12 mouse cellular contexts compared by ENCODE assay signal in the genomic region with DNA sequence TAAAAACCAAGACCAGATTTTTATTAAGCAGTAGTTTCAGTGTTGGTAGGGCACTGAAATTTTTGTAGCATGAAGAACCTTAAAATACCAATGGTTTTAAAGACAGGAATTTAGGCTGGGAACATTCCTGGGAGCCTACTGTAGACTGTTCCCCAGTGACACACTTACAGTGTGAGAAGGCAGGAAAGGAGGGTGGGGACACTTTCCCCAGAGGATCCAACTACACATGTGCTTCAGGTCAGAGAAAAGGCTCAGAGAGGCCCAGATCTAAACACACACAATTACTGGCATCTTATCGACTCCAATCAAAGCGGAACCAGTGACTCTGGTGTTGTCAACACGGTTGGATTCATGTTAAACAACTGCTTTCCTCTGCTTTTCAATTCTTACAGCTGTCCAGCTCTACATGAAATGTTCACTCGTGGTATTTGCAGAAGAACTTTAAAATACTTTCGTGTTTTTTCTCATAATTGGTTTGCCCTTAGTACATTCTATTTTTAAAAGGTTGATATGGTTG. TPM values are rescaled to one million over a fixed set of nuclear protein-coding genes. Genes with fewer than 3 reads are reported as not detected.
DNase-seq lines count a peak whose midpoint lies in the region; ATAC-seq lines count a peak whose summit lies in the region.
"Had no signal": no experiment of that assay in that cellular context is flagged by ENCODE, and none has a peak within 500 bp of the region (broad histone marks: within the 10 kb centered on the region; RNA-seq: fewer than 3 reads in every experiment).

No protein-coding gene starts in this region.

- no peak overlapping the region for H3K4me2 ChIP-seq in heart, embryonic 13.5 days
- H3K4me2 ChIP-seq in midbrain, embryonic 13.5 days (replicated peaks): no peak overlapping the region
- no peak overlapping the region for H3K4me2 ChIP-seq in liver, embryonic 12.5 days
- H3K4me2 ChIP-seq: intestine, embryonic 15.5 days had no signal

- WGBS in heart, embryonic 13.5 days: 84% methylated on average over 5 of the region's 5 CpGs
- 59% methylated on average over 5 of the region's 5 CpGs for WGBS in hindbrain, embryonic 10.5 days
- WGBS in midbrain, embryonic 13.5 days: 28% methylated on average over 5 of the region's 5 CpGs
- 74% methylated on average over 5 of the region's 5 CpGs for WGBS in liver, embryonic 12.5 days (ENCODE audit: insufficient replicate concordance)

- H3K9ac ChIP-seq in heart, embryonic 13.5 days: no peak overlapping the region
- 0 out of 2 replicates have a peak overlapping the region, but pooled peaks have one; percentile 17 for H3K9ac ChIP-seq in midbrain, embryonic 13.5 days (replicated peaks)
- no peak overlapping the region for H3K9ac ChIP-seq in liver, embryonic 12.5 days
- H3K9ac ChIP-seq: intestine, embryonic 15.5 days had no signal

- no peak overlapping the region for H3K4me3 ChIP-seq in heart, embryonic 13.5 days
- no peak overlapping the region for H3K4me3 ChIP-seq in brown adipose tissue, adult 24 weeks (ENCODE audit: insufficient read depth, low read depth, low read length)
- H3K4me3 ChIP-seq in hindbrain, embryonic 10.5 days: peak overlapping the region; percentile 22
- no peak overlapping the region for H3K4me3 ChIP-seq in midbrain, embryonic 13.5 days (replicated peaks)
- H3K4me3 ChIP-seq in liver, embryonic 12.5 days: no peak overlapping the region
- H3K4me3 ChIP-seq: intestine, embryonic 15.5 days had no signal

- peak overlapping the region; percentile 44 for H3K27ac ChIP-seq in heart, embryonic 13.5 days (replicated peaks)
- H3K27ac ChIP-seq in brown adipose tissue, adult 24 weeks (replicated peaks; ENCODE audit: low read depth, low read length): peak overlapping the region; percentile 24; the same call in 1 of the 2 replicates
- H3K27ac ChIP-seq in hindbrain, embryonic 10.5 days: peak overlapping the region; percentile 88
- peak overlapping the region; percentile 93 for H3K27ac ChIP-seq in midbrain, embryonic 13.5 days
- H3K27ac ChIP-seq in liver, embryonic 12.5 days: no peak overlapping the region
- H3K27ac ChIP-seq: intestine, embryonic 15.5 days had no signal

- no peak for ATAC-seq in heart, embryonic 13.5 days (ENCODE audit: extremely low read depth, insufficient number of reproducible peaks, low FRiP score, low TSS enrichment)
- ATAC-seq in midbrain, embryonic 13.5 days: no peak
- ATAC-seq in liver, embryonic 12.5 days: no peak
- ATAC-seq: intestine, embryonic 15.5 days had no signal

- H3K4me1 ChIP-seq in heart, embryonic 13.5 days: peaks cover 29% of the 10 kb centered on the region
- peaks cover 25% of the 10 kb centered on the region for H3K4me1 ChIP-seq in brown adipose tissue, adult 24 weeks (ENCODE audit: control insufficient read depth, insufficient read depth, insufficient read length, low read length)
- H3K4me1 ChIP-seq in hindbrain, embryonic 10.5 days (replicated peaks): peaks cover 55% of the 10 kb centered on the region
- H3K4me1 ChIP-seq in midbrain, embryonic 13.5 days (replicated peaks): peaks cover 60% of the 10 kb centered on the region
- H3K4me1 ChIP-seq in liver, embryonic 12.5 days: peaks cover 8% of the 10 kb centered on the region; the same call in 1 of the 2 replicates
- H3K4me1 ChIP-seq: intestine, embryonic 15.5 days had no signal

- no peak for DNase-seq in heart, postnatal 10 days
- DNase-seq in hindbrain, embryonic 10.5 days (ENCODE audit: low spot score): no peak
- DNase-seq in right cerebral cortex, adult 2 months (ENCODE audit: low spot score in 2 of 2): no peak
- no peak for DNase-seq in ovary, adult 18-20 months (ENCODE audit: low spot score)
- DNase-seq: adrenal gland, postnatal 14 days; liver; spleen, adult 18-20 months had no signal

- H3K36me3 ChIP-seq in heart, embryonic 13.5 days: peaks cover 25% of the 10 kb centered on the region
- peaks cover 50% of the 10 kb centered on the region for H3K36me3 ChIP-seq in hindbrain, embryonic 10.5 days
- H3K36me3 ChIP-seq in midbrain, embryonic 13.5 days: peaks cover 4% of the 10 kb centered on the region
- H3K36me3 ChIP-seq in liver, embryonic 12.5 days: peaks cover 26% of the 10 kb centered on the region

- no peaks in the 10 kb centered on the region for H3K27me3 ChIP-seq in heart, embryonic 13.5 days (replicated peaks)
- no peaks in the 10 kb centered on the region for H3K27me3 ChIP-seq in hindbrain, embryonic 10.5 days (ENCODE audit: insufficient read depth, poor library complexity, severe bottlenecking)
- H3K27me3 ChIP-seq in midbrain, embryonic 13.5 days: no peaks in the 10 kb centered on the region
- H3K27me3 ChIP-seq in liver, embryonic 12.5 days (replicated peaks): no peaks in the 10 kb centered on the region
- H3K27me3 ChIP-seq: intestine, embryonic 15.5 days had no signal

- H3K9me3 ChIP-seq in heart, embryonic 13.5 days: no peaks in the 10 kb centered on the region
- H3K9me3 ChIP-seq in hindbrain, embryonic 10.5 days: peaks cover 5% of the 10 kb centered on the region; the same call in 1 of the 2 replicates
- H3K9me3 ChIP-seq in midbrain, embryonic 13.5 days: no peaks in the 10 kb centered on the region
- no peaks in the 10 kb centered on the region for H3K9me3 ChIP-seq in liver, embryonic 12.5 days (replicated peaks)
- H3K9me3 ChIP-seq: intestine, embryonic 15.5 days had no signal

- intact Hi-C loops in heart, postnatal 10 days (cut with DNase I): no loop called here

RNA-seq across cellular contexts. Expression of gene Cdc42se2, which starts 32.3 kb away (rescaled TPM):
- polyA plus RNA-seq in heart, embryonic 13.5 days (2015; fragmentation: Nextera tagmentation; extraction: Ambion mirVana): 56.0 and 57.8 TPM in 2 replicates
- total RNA-seq in heart, postnatal 10 days (2021): 10 to 100 TPM; 35.9 to 36.9 TPM
- 11.8 and 18.7 TPM in 2 replicates for polyA plus RNA-seq in brown adipose tissue, adult 24 weeks (2012; ENCODE audit: insufficient read depth, insufficient read length, missing spikeins)
- polyA plus RNA-seq in hindbrain, embryonic 10.5 days (2016; fragmentation: Nextera tagmentation; extraction: Ambion mirVana): 212 and 247 TPM in 2 replicates
- 205 and 209 TPM in 2 replicates for polyA plus RNA-seq in midbrain, embryonic 13.5 days (2015; fragmentation: Nextera tagmentation; extraction: Ambion mirVana)
- 28.0 and 28.5 TPM in 2 replicates for polyA plus RNA-seq in liver, embryonic 12.5 days (2016; fragmentation: Nextera tagmentation; extraction: Ambion mirVana)
